Mouse (Mus musculus) brain, embryonic 14.5 days (tissue): ENCODE measurements around the gene Foxl2. TPM values are rescaled to one million over a fixed set of nuclear protein-coding genes. Genes with fewer than 3 reads are reported as not detected.
A peak's percentile ranks its signal among the peaks of the same experiment; 100 is the strongest.

Source experiments
- DNase-seq: peaks from one replicate; pipeline ENCODE4 v3.0.0-alpha.2; 2011; ENCODE audit warnings: low read depth
- CTCF ChIP-seq: fragments of 200-500 bp; IDR thresholded peaks from 2 replicates; pipeline ENCODE4 v1.5.1; 2012; ENCODE audit warnings: inconsistent platforms, mild to moderate bottlenecking, moderate library complexity, borderline replicate concordance; ENCODE audit not compliant: insufficient read depth, insufficient read length; ENCODE audit errors: extremely low read depth
- POLR2A ChIP-seq: fragments of 200-500 bp; IDR thresholded peaks from 2 replicates; pipeline ENCODE4 v1.6.1; 2012; ENCODE audit warnings: mild to moderate bottlenecking, inconsistent platforms, borderline replicate concordance; ENCODE audit not compliant: poor library complexity, insufficient read depth, insufficient read length, severe bottlenecking; ENCODE audit errors: extremely low read depth
- polyA plus RNA-seq: library from polyadenylated mRNA; depleted of rRNA; stranded (reverse); fragments of >200 nt; gene quantifications from 2 replicates; pipeline ENCODE4 v1.2.3, GENCODE M21; 2012

Foxl2 gene
- polyA plus RNA-seq, 1 experiment = 0.74 TPM

GRCm38 (mm10) chr9:98953830-98954229 is 1.3 kb upstream of the Foxl2 start:
- DNase-seq = no peak

GRCm38 (mm10) chr9:98954391-98955102 is 541 bp upstream of the Foxl2 start:
- TF ChIP-seq CTCF = no peak
- no peak for TF ChIP-seq POLR2A
- DNase-seq = peak; percentile 27

More at GRCm38 (mm10) chr9:98953830-98954229, 1.3 kb upstream of the Foxl2 start:
- TF ChIP-seq CTCF = no peak
- TF ChIP-seq POLR2A = no peak

- TF ChIP-seq POLR2A (no peak), CTCF (0 out of 2 replicates have a peak, but pooled peaks have one; percentile 11)
- DNase-seq = peak; percentile 50
Observed at GRCm38 (mm10) chr9:98955716-98956224, 682 bp downstream of the Foxl2 start.

- DNase-seq = peak; percentile 69
- TF ChIP-seq POLR2A (no peak), CTCF (no peak)
Observed at GRCm38 (mm10) chr9:98956591-98957381, 1.7 kb downstream of the Foxl2 start.

- peak; percentile 68 for DNase-seq
- no peak for TF ChIP-seq POLR2A
- no peak for TF ChIP-seq CTCF
Observed at GRCm38 (mm10) chr9:98957751-98958351, 2.8 kb downstream of the Foxl2 start.

- TF ChIP-seq POLR2A = no peak
- no peak for TF ChIP-seq CTCF
- no peak for DNase-seq
Observed at GRCm38 (mm10) chr9:98958628-98959027, 3.5 kb downstream of the Foxl2 start.

- no peak for TF ChIP-seq POLR2A
- TF ChIP-seq CTCF = no peak
- no peak for DNase-seq
Observed at GRCm38 (mm10) chr9:98959851-98960250, 4.8 kb downstream of the Foxl2 start.

- peak; percentile 14; the same call in 1 of the 2 replicates for TF ChIP-seq CTCF
- TF ChIP-seq POLR2A = no peak
- DNase-seq = no peak
Observed at GRCm38 (mm10) chr9:98960348-98960747, 5.3 kb downstream of the Foxl2 start.

- TF ChIP-seq CTCF (no peak), POLR2A (no peak)
- no peak for DNase-seq
Observed at GRCm38 (mm10) chr9:98961591-98962477, 6.7 kb downstream of the Foxl2 start.

- no peak for DNase-seq
- no peak for TF ChIP-seq POLR2A
- TF ChIP-seq CTCF = no peak
Observed at GRCm38 (mm10) chr9:98962478-98963142, 7.5 kb downstream of the Foxl2 start.
